Mouse (Mus musculus): Measurements from ENCODE around the gene Pcsk2. TPM values are rescaled to one million over a fixed set of nuclear protein-coding genes. Genes with fewer than 3 reads are reported as not detected.

Gene Pcsk2
- polyA plus RNA-seq, 1 experiment from 2014 or later: 7.2 TPM

- Histone ChIP-seq H3K9me3 (replicated peaks) (no peaks in the 10 kb centered on the region), H3K4me3 (no peak overlapping the region), H3K4me1 (no peaks in the 10 kb centered on the region), H3K4me2 (no peak overlapping the region), H3K9ac (no peak overlapping the region), H3K36me3 (ENCODE audit: poor library complexity, severe bottlenecking) (no peaks in the 10 kb centered on the region), H3K27ac (no peak overlapping the region), H3K27me3 (no peaks in the 10 kb centered on the region)
- no peak for ATAC-seq
- WGBS: 92% methylated on average over 4 of the region's 4 CpGs
These were observed 197.1 kb downstream of the Pcsk2 start for GRCm38 (mm10) chr2:143743081-143743480.

- Histone ChIP-seq H3K4me2 (no peak overlapping the region), H3K9ac (no peak overlapping the region), H3K9me3 (replicated peaks) (no peaks in the 10 kb centered on the region), H3K27me3 (no peaks in the 10 kb centered on the region), H3K27ac (no peak overlapping the region), H3K4me1 (no peaks in the 10 kb centered on the region), H3K36me3 (ENCODE audit: poor library complexity, severe bottlenecking) (no peaks in the 10 kb centered on the region), H3K4me3 (no peak overlapping the region)
- no peak for ATAC-seq
- 67% methylated on average over 9 of the region's 9 CpGs for WGBS
These were observed 206.3 kb downstream of the Pcsk2 start for GRCm38 (mm10) chr2:143752051-143752788.

- Histone ChIP-seq H3K27ac (no peak overlapping the region), H3K4me1 (no peaks in the 10 kb centered on the region), H3K27me3 (no peaks in the 10 kb centered on the region), H3K4me3 (no peak overlapping the region), H3K36me3 (ENCODE audit: poor library complexity, severe bottlenecking) (no peaks in the 10 kb centered on the region), H3K4me2 (no peak overlapping the region), H3K9me3 (replicated peaks) (no peaks in the 10 kb centered on the region), H3K9ac (no peak overlapping the region)
- 7% methylated on average over 4 of the region's 4 CpGs for WGBS
- ATAC-seq: no peak
These were observed 230.5 kb downstream of the Pcsk2 start for GRCm38 (mm10) chr2:143776448-143776847.

GRCm38 (mm10) chr2:143780310-143780709 is 234.4 kb downstream of the Pcsk2 start:
- Histone ChIP-seq H3K27ac (no peak overlapping the region), H3K9ac (no peak overlapping the region), H3K36me3 (ENCODE audit: poor library complexity, severe bottlenecking) (no peaks in the 10 kb centered on the region), H3K4me3 (no peak overlapping the region), H3K4me2 (no peak overlapping the region), H3K27me3 (no peaks in the 10 kb centered on the region), H3K9me3 (replicated peaks) (no peaks in the 10 kb centered on the region), H3K4me1 (no peaks in the 10 kb centered on the region)
- WGBS: 93% methylated on average over 2 of the region's 2 CpGs
- no peak for ATAC-seq

- Histone ChIP-seq H3K9me3 (replicated peaks) (no peaks in the 10 kb centered on the region), H3K4me3 (no peak overlapping the region), H3K27ac (no peak overlapping the region), H3K9ac (no peak overlapping the region), H3K27me3 (no peaks in the 10 kb centered on the region), H3K36me3 (ENCODE audit: poor library complexity, severe bottlenecking) (no peaks in the 10 kb centered on the region), H3K4me1 (no peaks in the 10 kb centered on the region), H3K4me2 (no peak overlapping the region)
- WGBS: 86% methylated on average over 5 of the region's 5 CpGs
- no peak for ATAC-seq
These were observed 244.0 kb downstream of the Pcsk2 start for GRCm38 (mm10) chr2:143789911-143790310.

- Histone ChIP-seq H3K4me1 (no peaks in the 10 kb centered on the region), H3K4me3 (no peak overlapping the region), H3K9ac (no peak overlapping the region), H3K36me3 (ENCODE audit: poor library complexity, severe bottlenecking) (no peaks in the 10 kb centered on the region), H3K4me2 (no peak overlapping the region), H3K27ac (no peak overlapping the region), H3K27me3 (no peaks in the 10 kb centered on the region), H3K9me3 (replicated peaks) (no peaks in the 10 kb centered on the region)
- WGBS: 93% methylated on average over 4 of the region's 4 CpGs
- ATAC-seq: no peak
These were observed 249.9 kb downstream of the Pcsk2 start for GRCm38 (mm10) chr2:143795858-143796257.

GRCm38 (mm10) chr2:143796335-143797013 is 250.5 kb downstream of the Pcsk2 start:
- Histone ChIP-seq H3K4me1 (no peaks in the 10 kb centered on the region), H3K27me3 (no peaks in the 10 kb centered on the region), H3K9ac (no peak overlapping the region), H3K4me2 (no peak overlapping the region), H3K9me3 (replicated peaks) (no peaks in the 10 kb centered on the region), H3K27ac (no peak overlapping the region), H3K36me3 (ENCODE audit: poor library complexity, severe bottlenecking) (no peaks in the 10 kb centered on the region), H3K4me3 (no peak overlapping the region)
- no peak for ATAC-seq
- 72% methylated on average over 4 of the region's 4 CpGs for WGBS

GRCm38 (mm10) chr2:143801097-143801496 is 255.1 kb downstream of the Pcsk2 start:
- Histone ChIP-seq H3K4me1 (no peaks in the 10 kb centered on the region), H3K4me2 (no peak overlapping the region), H3K27ac (no peak overlapping the region), H3K4me3 (no peak overlapping the region), H3K27me3 (no peaks in the 10 kb centered on the region), H3K36me3 (ENCODE audit: poor library complexity, severe bottlenecking) (no peaks in the 10 kb centered on the region), H3K9ac (no peak overlapping the region), H3K9me3 (replicated peaks) (no peaks in the 10 kb centered on the region; the same call in 1 of the 2 replicates)
- WGBS: 85% methylated on average over 5 of the region's 5 CpGs
- ATAC-seq: no peak

- H3K9ac ChIP-seq: no peak overlapping the region
- no peaks in the 10 kb centered on the region for H3K27me3 ChIP-seq
- WGBS: 63% methylated on average over 15 of the region's 15 CpGs
- no peaks in the 10 kb centered on the region for H3K36me3 ChIP-seq (ENCODE audit: poor library complexity, severe bottlenecking)
- H3K4me2 ChIP-seq: no peak overlapping the region
- H3K4me3 ChIP-seq: no peak overlapping the region
- H3K9me3 ChIP-seq (replicated peaks): no peaks in the 10 kb centered on the region; the same call in 1 of the 2 replicates
- no peak for ATAC-seq
- H3K4me1 ChIP-seq: no peaks in the 10 kb centered on the region
- H3K27ac ChIP-seq: no peak overlapping the region
These were observed 260.4 kb downstream of the Pcsk2 start for GRCm38 (mm10) chr2:143806140-143806923.

- Histone ChIP-seq H3K4me3 (no peak overlapping the region), H3K27ac (no peak overlapping the region), H3K4me2 (no peak overlapping the region), H3K27me3 (no peaks in the 10 kb centered on the region), H3K36me3 (ENCODE audit: poor library complexity, severe bottlenecking) (no peaks in the 10 kb centered on the region), H3K4me1 (no peaks in the 10 kb centered on the region), H3K9me3 (replicated peaks) (no peaks in the 10 kb centered on the region; the same call in 1 of the 2 replicates), H3K9ac (no peak overlapping the region)
- WGBS: 68% methylated on average over 9 of the region's 9 CpGs
- no peak for ATAC-seq
These were observed 261.1 kb downstream of the Pcsk2 start for GRCm38 (mm10) chr2:143806924-143807664.

- Histone ChIP-seq H3K4me1 (no peaks in the 10 kb centered on the region), H3K36me3 (ENCODE audit: poor library complexity, severe bottlenecking) (no peaks in the 10 kb centered on the region), H3K27me3 (no peaks in the 10 kb centered on the region), H3K9me3 (replicated peaks) (no peaks in the 10 kb centered on the region; the same call in 1 of the 2 replicates), H3K4me2 (no peak overlapping the region), H3K4me3 (no peak overlapping the region), H3K9ac (no peak overlapping the region), H3K27ac (no peak overlapping the region)
- ATAC-seq: no peak
- WGBS: 74% methylated on average over 5 of the region's 5 CpGs
These were observed 262.8 kb downstream of the Pcsk2 start for GRCm38 (mm10) chr2:143808789-143809188.
